Mouse (Mus musculus): Measurements from ENCODE around the gene Slfn8. TPM values are rescaled to one million over a fixed set of nuclear protein-coding genes. Genes with fewer than 3 reads are reported as not detected.
"Not testable (repeated sequence)": the region's sequence is repeated elsewhere in the genome, so short reads cannot be mapped to it uniquely, and the experiment has no call there.

Slfn8 gene
- polyA plus RNA-seq, 1 experiment = 1.3 TPM

DNA sequence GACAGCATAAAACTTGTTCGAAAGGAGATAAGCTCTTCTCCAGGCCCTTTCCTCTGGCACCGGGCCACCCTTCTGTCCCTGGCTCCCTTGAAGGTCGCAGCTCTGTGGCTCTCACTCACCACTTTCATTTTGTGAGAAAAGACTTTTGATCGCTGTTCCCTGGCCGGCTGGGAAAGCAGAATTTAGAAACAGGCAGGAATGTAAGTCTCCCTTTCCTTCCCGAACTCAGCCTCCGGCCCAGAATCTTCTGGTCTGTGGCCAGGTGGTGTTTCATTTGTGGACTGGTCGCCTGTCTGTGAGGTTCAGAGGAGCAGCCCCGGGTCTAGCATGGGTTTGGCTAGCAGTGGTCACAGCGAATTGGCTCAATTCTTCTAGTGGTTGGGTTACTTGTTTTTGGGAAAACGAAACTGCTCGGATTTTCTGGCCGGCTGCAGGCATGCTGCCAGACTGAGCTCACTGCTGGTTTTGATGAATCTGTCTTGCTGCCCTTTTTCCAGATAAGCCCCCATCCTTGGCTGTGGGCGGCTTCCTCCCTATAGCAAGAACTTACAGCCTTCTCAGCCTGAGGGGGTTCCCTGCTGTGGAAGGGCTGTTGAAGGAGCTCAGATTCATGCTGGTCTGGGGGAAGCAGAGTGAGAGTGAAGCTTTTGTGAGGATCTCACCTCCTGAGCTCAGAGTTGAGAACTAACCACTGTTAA is 29.0 kb downstream of the Slfn8 start, which contains the start of gene Slfn9:
Slfn9 (minus strand) TSS at position 362 of the 698 bp plus-strand sequence.
- no peaks in the 10 kb centered on the region for H3K36me3 ChIP-seq (ENCODE audit: control insufficient read depth, insufficient read depth, low read length)
- H3K4me1 ChIP-seq (ENCODE audit: control insufficient read depth, insufficient read depth, low read length) = no peaks in the 10 kb centered on the region
- TF ChIP-seq POLR2A (IDR thresholded peaks at IDR 0.05; ENCODE audit: low read depth, low read length) (no peak), CTCF (conservative IDR thresholded peaks at IDR 0.05; ENCODE audit: insufficient read depth, insufficient read length, low read depth, low read length) (no peak)
- no peaks in the 10 kb centered on the region for H3K27me3 ChIP-seq (replicated peaks; ENCODE audit: control insufficient read depth, insufficient read depth, low read length)
- peak; percentile 51 for DNase-seq
- 3% methylated on average over 14 of the region's 14 CpGs for WGBS
- H3K27ac ChIP-seq (ENCODE audit: insufficient read depth, low read depth, low read length) = peak within 1 kb of the TSS; percentile 61
- H3K4me3 ChIP-seq (ENCODE audit: insufficient read depth, low read depth, low read length) = peak within 1 kb of the TSS; percentile 63

DNA sequence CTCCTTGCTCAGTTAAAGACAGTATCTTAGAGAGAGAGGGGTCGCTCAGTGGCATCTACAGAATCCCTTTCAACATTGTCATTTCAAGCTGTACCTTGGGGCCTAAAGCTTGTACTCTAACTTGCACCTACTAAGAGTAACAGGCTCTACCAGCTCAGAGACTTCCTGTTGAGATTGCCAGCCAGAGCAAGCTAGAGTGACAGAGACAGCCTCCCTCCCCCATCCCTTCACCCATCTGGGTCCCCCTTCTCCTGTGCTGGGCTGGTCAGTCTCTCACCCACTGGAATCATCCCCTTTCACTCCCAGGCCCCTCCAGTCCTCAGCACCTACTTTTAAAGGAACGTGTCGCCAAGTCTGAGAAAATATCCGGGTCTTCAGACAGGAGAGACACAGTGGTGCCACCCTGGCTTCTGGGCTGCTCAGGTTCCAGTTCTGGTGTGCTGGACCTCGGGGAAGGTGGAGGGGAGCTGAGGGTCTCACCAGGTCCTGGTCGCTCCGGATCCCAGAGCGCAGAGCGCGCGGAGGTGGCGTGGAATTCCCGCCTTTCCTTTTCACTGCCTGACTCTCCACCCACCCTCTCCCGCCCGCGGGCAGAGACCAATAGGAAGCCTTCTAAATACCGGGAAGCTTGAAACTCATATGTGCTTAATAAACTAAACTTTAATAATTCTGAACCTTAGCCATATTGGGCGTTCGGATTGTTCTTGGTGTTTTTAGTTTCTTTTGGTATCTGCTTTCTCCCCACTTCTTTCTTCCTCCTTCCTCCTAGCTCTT is 29.8 kb downstream of the Slfn8 start:
- H3K27ac ChIP-seq (ENCODE audit: insufficient read depth, low read depth, low read length); H3K36me3 ChIP-seq (ENCODE audit: control insufficient read depth, insufficient read depth, low read length); H3K27me3 ChIP-seq (replicated peaks; ENCODE audit: control insufficient read depth, insufficient read depth, low read length); H3K4me1 ChIP-seq (ENCODE audit: control insufficient read depth, insufficient read depth, low read length): not testable (repeated sequence)
- DNase-seq = peak; percentile 56
- 7% methylated on average over 19 of the region's 19 CpGs for WGBS
- peak overlapping the region; percentile 63 for H3K4me3 ChIP-seq (ENCODE audit: insufficient read depth, low read depth, low read length)

DNA sequence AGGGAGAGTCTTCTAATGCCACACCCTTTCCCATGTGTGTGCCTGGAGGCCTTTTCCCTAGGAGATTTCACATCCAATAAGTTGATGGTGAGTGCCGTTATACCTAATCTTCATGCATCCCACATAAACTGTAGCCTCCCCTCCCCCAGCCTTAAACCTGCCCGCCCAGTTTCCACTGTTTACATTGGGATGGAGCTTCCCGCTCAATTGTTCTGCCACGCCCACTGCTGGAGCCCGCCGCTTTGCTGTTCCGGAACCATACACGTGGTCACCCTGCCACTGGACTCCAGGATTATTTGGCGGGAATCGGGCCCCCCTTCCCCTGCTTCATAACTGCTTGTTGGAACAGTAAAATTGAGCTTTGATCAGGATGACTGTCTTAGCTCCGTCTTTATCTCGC is 31.3 kb downstream of the Slfn8 start:
- H3K4me1 ChIP-seq (ENCODE audit: control insufficient read depth, insufficient read depth, low read length) = no peaks in the 10 kb centered on the region
- H3K36me3 ChIP-seq (ENCODE audit: control insufficient read depth, insufficient read depth, low read length) = no peaks in the 10 kb centered on the region
- TF ChIP-seq CTCF (conservative IDR thresholded peaks at IDR 0.05; ENCODE audit: insufficient read depth, insufficient read length, low read depth, low read length) = no peak
- TF ChIP-seq POLR2A (IDR thresholded peaks at IDR 0.05; ENCODE audit: low read depth, low read length) = no peak
- no peaks in the 10 kb centered on the region for H3K27me3 ChIP-seq (replicated peaks; ENCODE audit: control insufficient read depth, insufficient read depth, low read length)
- H3K4me3 ChIP-seq (ENCODE audit: insufficient read depth, low read depth, low read length) = no peak overlapping the region
- DNase-seq = no peak
- WGBS = 32% methylated on average over 12 of the region's 12 CpGs
- H3K27ac ChIP-seq (ENCODE audit: insufficient read depth, low read depth, low read length) = no peak overlapping the region

DNA sequence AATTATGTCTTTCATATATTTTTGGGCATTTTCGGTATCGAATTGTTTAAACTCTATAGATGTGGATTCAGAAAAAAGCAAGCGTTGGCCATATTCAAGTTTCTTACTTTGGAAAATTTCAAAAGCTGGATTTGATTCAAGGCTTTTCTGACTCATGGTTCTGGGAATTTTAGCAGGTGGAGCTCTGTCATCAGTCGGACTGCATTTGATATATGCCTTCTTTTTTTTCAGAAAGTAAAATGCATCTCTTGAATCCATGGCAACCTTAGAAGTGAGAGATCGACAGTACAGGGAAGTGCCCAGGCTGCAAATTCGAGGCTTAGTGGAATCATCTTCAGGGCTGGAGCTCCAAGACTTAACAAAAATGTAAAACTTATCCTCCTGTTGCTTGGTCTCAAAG is 33.0 kb downstream of the Slfn8 start:
- no peaks in the 10 kb centered on the region for H3K27me3 ChIP-seq (replicated peaks; ENCODE audit: control insufficient read depth, insufficient read depth, low read length)
- no peak overlapping the region for H3K27ac ChIP-seq (ENCODE audit: insufficient read depth, low read depth, low read length)
- 90% methylated on average over 6 of the region's 6 CpGs for WGBS
- H3K36me3 ChIP-seq (ENCODE audit: control insufficient read depth, insufficient read depth, low read length) = no peaks in the 10 kb centered on the region
- TF ChIP-seq POLR2A (IDR thresholded peaks at IDR 0.05; ENCODE audit: low read depth, low read length) = no peak
- TF ChIP-seq CTCF (conservative IDR thresholded peaks at IDR 0.05; ENCODE audit: insufficient read depth, insufficient read length, low read depth, low read length) = no peak
- H3K4me1 ChIP-seq (ENCODE audit: control insufficient read depth, insufficient read depth, low read length) = no peaks in the 10 kb centered on the region
- no peak overlapping the region for H3K4me3 ChIP-seq (ENCODE audit: insufficient read depth, low read depth, low read length)
- no peak for DNase-seq

DNA sequence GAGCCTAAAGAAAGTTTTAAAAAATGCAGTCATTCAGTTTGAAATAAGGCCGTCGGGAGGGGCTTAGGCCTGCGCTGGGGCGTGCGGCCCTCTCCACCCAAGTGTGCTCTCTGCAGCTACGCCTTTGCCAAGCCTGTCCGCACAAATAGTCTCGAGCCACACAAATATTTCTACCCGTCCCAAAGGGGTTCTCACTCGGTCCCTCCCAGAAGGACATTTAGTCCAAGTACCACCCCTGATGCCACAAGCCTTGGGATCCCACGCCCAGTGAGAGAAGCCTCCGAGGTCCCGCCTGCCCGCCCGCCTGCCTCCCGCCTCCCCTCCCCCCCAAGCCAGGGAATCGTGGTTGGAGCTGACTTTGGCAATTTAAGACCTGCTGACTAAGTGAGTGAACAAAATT is 37.4 kb downstream of the Slfn8 start:
- no peak overlapping the region for H3K4me3 ChIP-seq (ENCODE audit: insufficient read depth, low read depth, low read length)
- no peak for DNase-seq
- no peaks in the 10 kb centered on the region for H3K27me3 ChIP-seq (replicated peaks; ENCODE audit: control insufficient read depth, insufficient read depth, low read length)
- H3K36me3 ChIP-seq (ENCODE audit: control insufficient read depth, insufficient read depth, low read length) = no peaks in the 10 kb centered on the region
- TF ChIP-seq CTCF (conservative IDR thresholded peaks at IDR 0.05; ENCODE audit: insufficient read depth, insufficient read length, low read depth, low read length) = no peak
- H3K27ac ChIP-seq (ENCODE audit: insufficient read depth, low read depth, low read length) = no peak overlapping the region
- 88% methylated on average over 17 of the region's 17 CpGs for WGBS
- no peaks in the 10 kb centered on the region for H3K4me1 ChIP-seq (ENCODE audit: control insufficient read depth, insufficient read depth, low read length)

DNA sequence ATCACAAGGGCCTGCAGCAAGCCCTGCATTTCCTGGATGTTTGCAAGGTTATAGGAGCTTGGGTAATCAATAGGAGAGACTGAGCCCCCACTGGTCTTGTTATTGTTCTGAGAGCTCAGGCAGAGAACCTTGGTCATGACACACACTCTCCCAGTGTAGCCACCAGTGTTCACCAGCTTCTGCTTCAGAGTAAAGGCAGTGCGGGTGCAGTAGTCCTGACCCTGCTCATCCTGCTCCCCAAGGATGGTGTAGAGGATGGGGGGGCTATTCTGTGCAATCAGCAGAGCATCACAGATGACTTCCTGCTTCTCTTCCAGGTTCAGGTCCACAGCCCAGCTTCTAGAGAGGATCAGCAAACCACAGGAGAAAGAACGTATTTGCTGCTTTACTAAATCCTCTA is 38.2 kb downstream of the Slfn8 start:
- not testable (repeated sequence) for DNase-seq; H3K27me3 ChIP-seq (replicated peaks; ENCODE audit: control insufficient read depth, insufficient read depth, low read length); H3K36me3 ChIP-seq (ENCODE audit: control insufficient read depth, insufficient read depth, low read length); H3K27ac ChIP-seq (ENCODE audit: insufficient read depth, low read depth, low read length); H3K4me3 ChIP-seq (ENCODE audit: insufficient read depth, low read depth, low read length); H3K4me1 ChIP-seq (ENCODE audit: control insufficient read depth, insufficient read depth, low read length)
- WGBS = 95% methylated on average over 2 of the region's 2 CpGs

DNA sequence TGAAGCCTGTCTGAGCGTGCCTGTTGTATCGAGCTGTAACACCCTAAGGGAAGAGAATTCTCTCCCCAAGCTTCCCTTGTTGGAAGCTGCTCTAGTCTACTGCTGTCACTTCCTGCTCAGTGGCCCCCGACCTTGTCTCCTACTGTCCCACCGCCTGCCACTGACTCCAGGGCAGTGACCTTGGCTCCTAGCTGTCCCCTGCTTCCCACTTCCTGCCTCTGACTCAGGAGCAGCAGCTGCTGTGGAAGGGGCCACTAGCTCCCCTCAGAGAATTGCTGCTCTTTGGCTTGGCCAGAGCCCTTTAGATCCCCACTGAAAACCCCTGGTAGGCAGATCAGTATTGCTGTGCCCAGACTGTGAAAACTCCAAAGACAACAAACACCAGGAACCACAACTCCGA is 46.7 kb downstream of the Slfn8 start:
- TF ChIP-seq POLR2A (IDR thresholded peaks at IDR 0.05; ENCODE audit: low read depth, low read length) (no peak), CTCF (conservative IDR thresholded peaks at IDR 0.05; ENCODE audit: insufficient read depth, insufficient read length, low read depth, low read length) (no peak)
- H3K4me1 ChIP-seq (ENCODE audit: control insufficient read depth, insufficient read depth, low read length) = no peaks in the 10 kb centered on the region
- no peaks in the 10 kb centered on the region for H3K36me3 ChIP-seq (ENCODE audit: control insufficient read depth, insufficient read depth, low read length)
- no peaks in the 10 kb centered on the region for H3K27me3 ChIP-seq (replicated peaks; ENCODE audit: control insufficient read depth, insufficient read depth, low read length)
- 34% methylated on average over 5 of the region's 5 CpGs for WGBS
- H3K27ac ChIP-seq (ENCODE audit: insufficient read depth, low read depth, low read length) = no peak overlapping the region
- DNase-seq = peak; percentile 69
- H3K4me3 ChIP-seq (ENCODE audit: insufficient read depth, low read depth, low read length) = no peak overlapping the region
